Mouse (Mus musculus) limb, embryonic 12.5 days (tissue): ENCODE data around the gene Nabp1. TPM values are rescaled to one million over a fixed set of nuclear protein-coding genes. Genes with fewer than 3 reads are reported as not detected.
"Not testable (repeated sequence)": the region's sequence is repeated elsewhere in the genome, so short reads cannot be mapped to it uniquely, and the experiment has no call there.

Experiments
- ATAC-seq: fragments of 200-750 bp; cut with Nextera tagmentation; 2 replicates; pipeline ENCODE4 v1.8.0; 2017; ENCODE audit warnings: low read depth, moderate TSS enrichment; ENCODE audit not compliant: insufficient number of reproducible peaks, insufficient read depth, low FRiP score, low TSS enrichment
- H3K27ac ChIP-seq: fragments of 300-500 bp; sonication (generic); 2 replicates; pipeline ENCODE4 v1.5.1; 2016; ENCODE audit warnings: mild to moderate bottlenecking, moderate library complexity
- H3K27me3 ChIP-seq: fragments of 300-500 bp; sonication (generic); 2 replicates; pipeline ENCODE4 v1.6.1; 2016; ENCODE audit warnings: mild to moderate bottlenecking, moderate library complexity
- H3K36me3 ChIP-seq: fragments of 300-500 bp; sonication (generic); 2 replicates; pipeline ENCODE4 v1.6.1; 2016; ENCODE audit warnings: mild to moderate bottlenecking, moderate library complexity
- H3K4me1 ChIP-seq: fragments of 300-500 bp; sonication (generic); replicated peaks from 2 replicates; pipeline ENCODE4 v1.6.1; 2016
- H3K4me2 ChIP-seq: fragments of 300-500 bp; sonication (generic); 2 replicates; pipeline ENCODE4 v1.6.1; 2016; ENCODE audit warnings: mild to moderate bottlenecking, moderate library complexity
- H3K4me3 ChIP-seq: fragments of 300-500 bp; sonication (generic); replicated peaks from 2 replicates; pipeline ENCODE4 v1.5.1; 2016; ENCODE audit warnings: mild to moderate bottlenecking
- H3K9ac ChIP-seq: fragments of 300-500 bp; sonication (generic); replicated peaks from 2 replicates; pipeline ENCODE4 v1.6.1; 2016; ENCODE audit warnings: mild to moderate bottlenecking, moderate library complexity
- H3K9me3 ChIP-seq: fragments of 300-500 bp; sonication (generic); 2 replicates; pipeline ENCODE4 v1.6.1; 2016; ENCODE audit warnings: mild to moderate bottlenecking, moderate library complexity
- WGBS: fragments of 180-500 bp; shearing (Covaris S2); methylation state at CpG from one replicate; pipeline ENCODE4 v1.1.7; 2016; 5-methylcytosine and 5-hydroxymethylcytosine counted together
- polyA plus RNA-seq: library from polyadenylated mRNA; unstranded; fragments of >200 nt; fragmentation: Nextera tagmentation; extraction: Ambion mirVana; gene quantifications from 2 replicates; pipeline ENCODE4 v1.2.1, GENCODE M21; 2016

Gene Nabp1
- polyA plus RNA-seq, 1 experiment from 2014 or later = 6.0 TPM

DNA sequence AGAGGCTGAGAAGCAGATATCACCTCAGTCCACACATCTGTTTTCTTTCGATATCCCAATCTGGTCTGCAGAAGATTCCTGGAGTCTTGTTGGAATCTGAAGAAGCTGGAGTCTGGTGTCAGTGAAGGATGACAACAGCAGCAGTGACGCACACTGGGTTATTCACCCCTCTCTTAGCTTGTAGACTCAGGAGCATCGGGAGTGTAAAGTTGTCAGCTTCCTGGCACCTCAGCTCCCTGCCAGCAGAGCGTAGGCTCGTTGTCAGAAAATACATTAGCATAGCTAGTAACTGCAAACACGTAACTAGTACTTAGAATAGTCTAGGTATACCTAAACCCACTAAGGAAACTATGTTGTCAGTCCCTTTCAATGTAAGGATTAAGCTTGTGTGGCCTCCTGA is 20.1 kb downstream of the Nabp1 start:
- Histone ChIP-seq H3K4me1 (0 out of 2 replicates have a peak, but pooled peaks cover 4% of the 10 kb centered on the region), H3K9ac (no peak overlapping the region), H3K27ac (no peak overlapping the region), H3K4me2 (no peak overlapping the region), H3K9me3 (no peaks in the 10 kb centered on the region), H3K27me3 (no peaks in the 10 kb centered on the region), H3K36me3 (no peaks in the 10 kb centered on the region), H3K4me3 (no peak overlapping the region)
- 75% methylated on average over 6 of the region's 6 CpGs for WGBS
- no peak for ATAC-seq

DNA sequence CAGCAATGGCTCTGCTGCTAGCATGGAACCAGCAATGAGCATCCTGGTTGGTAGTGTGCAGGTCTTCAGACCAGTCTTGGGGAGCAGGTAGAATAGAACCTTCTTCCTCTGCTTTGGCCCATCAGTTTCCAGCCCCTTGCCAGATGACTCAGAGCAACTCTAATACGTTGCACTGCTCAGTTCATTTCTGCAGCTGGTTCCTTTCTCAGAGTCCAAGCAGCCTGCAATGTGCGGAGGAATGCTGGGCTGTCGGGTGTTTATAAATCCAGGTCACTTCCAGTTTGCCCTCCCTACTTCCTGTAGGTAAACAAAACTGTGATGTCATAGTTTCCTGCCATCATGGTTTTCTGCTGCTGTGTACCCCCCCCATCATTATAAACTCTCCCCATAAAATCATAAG is 21.0 kb downstream of the Nabp1 start:
- Histone ChIP-seq H3K4me1 (no peaks in the 10 kb centered on the region), H3K9ac (no peak overlapping the region), H3K9me3 (no peaks in the 10 kb centered on the region), H3K4me3 (no peak overlapping the region), H3K4me2 (no peak overlapping the region), H3K27ac (no peak overlapping the region), H3K27me3 (no peaks in the 10 kb centered on the region), H3K36me3 (no peaks in the 10 kb centered on the region)
- ATAC-seq = no peak
- 38% methylated on average over 3 of the region's 3 CpGs for WGBS

DNA sequence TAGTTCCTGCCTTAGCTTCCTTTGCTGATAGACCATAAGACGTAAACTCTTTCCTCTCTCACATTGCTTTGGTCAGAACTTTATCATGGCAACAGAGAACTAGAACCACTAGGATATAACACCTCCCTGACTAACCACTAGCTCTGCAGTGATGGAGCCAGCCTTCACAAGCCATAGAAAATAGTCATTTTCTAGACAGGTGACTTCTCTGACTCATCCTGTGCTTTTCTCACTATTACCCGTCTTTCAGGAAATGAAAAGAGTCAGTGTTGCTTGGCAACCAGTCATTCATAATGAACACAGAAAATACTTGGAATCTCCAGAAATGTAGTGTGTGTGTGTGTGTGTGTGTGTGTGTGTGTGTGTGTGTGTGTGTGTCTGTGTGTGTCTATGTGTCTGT is 29.4 kb downstream of the Nabp1 start:
- Histone ChIP-seq H3K9me3 (no peaks in the 10 kb centered on the region), H3K36me3 (no peaks in the 10 kb centered on the region), H3K27ac (no peak overlapping the region), H3K4me2 (no peak overlapping the region), H3K27me3 (no peaks in the 10 kb centered on the region), H3K4me3 (no peak overlapping the region), H3K9ac (no peak overlapping the region), H3K4me1 (peaks cover 7% of the 10 kb centered on the region; the same call in 1 of the 2 replicates)
- ATAC-seq = no peak
- WGBS = 67% methylated on average over 2 of the region's 2 CpGs

DNA sequence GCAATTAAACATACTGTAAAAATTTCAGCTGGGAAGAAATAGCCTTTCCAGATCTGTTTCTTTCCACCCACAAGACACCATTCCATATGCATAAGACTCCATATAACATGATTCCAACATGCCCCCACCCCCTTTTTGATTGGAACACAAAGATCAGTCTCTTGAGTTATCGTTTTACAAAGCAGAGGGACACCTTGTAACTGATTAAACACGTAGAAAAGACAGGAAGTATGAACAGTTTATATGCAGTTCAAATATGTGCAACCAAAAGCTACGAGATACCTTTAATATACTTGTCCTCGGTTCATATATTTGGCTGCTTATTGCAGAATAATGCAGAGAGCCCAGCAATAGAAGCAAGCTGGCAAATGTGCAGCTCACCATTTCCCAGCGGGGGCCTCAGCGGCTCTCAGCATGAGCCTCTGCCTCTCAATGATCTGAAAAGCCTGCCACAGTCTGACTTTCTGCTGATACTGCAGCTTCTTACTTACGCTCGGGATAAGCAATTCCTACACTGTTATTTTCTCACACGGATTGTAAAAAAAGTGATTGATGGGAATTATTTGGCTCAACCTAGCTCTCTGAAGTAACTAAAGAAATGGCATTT is 32.3 kb downstream of the Nabp1 start:
- ATAC-seq = 0 out of 2 replicates have a peak, but pooled peaks have one; percentile 42
- Histone ChIP-seq H3K4me1 (peaks cover 7% of the 10 kb centered on the region; the same call in 1 of the 2 replicates), H3K36me3 (no peaks in the 10 kb centered on the region), H3K9ac (no peak overlapping the region), H3K9me3 (no peaks in the 10 kb centered on the region), H3K4me2 (no peak overlapping the region; the same call in 1 of the 2 replicates), H3K4me3 (no peak overlapping the region), H3K27me3 (no peaks in the 10 kb centered on the region), H3K27ac (no peak overlapping the region)
- WGBS = 35% methylated on average over 9 of the region's 9 CpGs

- H3K9ac ChIP-seq = no peak overlapping the region
- H3K4me3 ChIP-seq = no peak overlapping the region
- H3K36me3 ChIP-seq = no peaks in the 10 kb centered on the region
- H3K4me2 ChIP-seq = no peak overlapping the region
- H3K4me1 ChIP-seq = peaks cover 7% of the 10 kb centered on the region; the same call in 1 of the 2 replicates
- no peak for ATAC-seq
- WGBS = 79% methylated on average over 5 of the region's 5 CpGs
- H3K27ac ChIP-seq = no peak overlapping the region
- no peaks in the 10 kb centered on the region for H3K9me3 ChIP-seq
- H3K27me3 ChIP-seq = no peaks in the 10 kb centered on the region
These were observed 32.9 kb downstream of the Nabp1 start for GRCm38 (mm10) chr1:51445161-51445853.

- Histone ChIP-seq H3K36me3 (no peaks in the 10 kb centered on the region), H3K9me3 (no peaks in the 10 kb centered on the region), H3K9ac (no peak overlapping the region), H3K4me2 (no peak overlapping the region), H3K4me1 (no peaks in the 10 kb centered on the region), H3K27me3 (no peaks in the 10 kb centered on the region), H3K27ac (no peak overlapping the region), H3K4me3 (no peak overlapping the region)
- ATAC-seq = no peak
- 9% methylated on average over 1 of the region's 1 CpGs for WGBS
These were observed 48.5 kb downstream of the Nabp1 start for GRCm38 (mm10) chr1:51429775-51430174.

DNA sequence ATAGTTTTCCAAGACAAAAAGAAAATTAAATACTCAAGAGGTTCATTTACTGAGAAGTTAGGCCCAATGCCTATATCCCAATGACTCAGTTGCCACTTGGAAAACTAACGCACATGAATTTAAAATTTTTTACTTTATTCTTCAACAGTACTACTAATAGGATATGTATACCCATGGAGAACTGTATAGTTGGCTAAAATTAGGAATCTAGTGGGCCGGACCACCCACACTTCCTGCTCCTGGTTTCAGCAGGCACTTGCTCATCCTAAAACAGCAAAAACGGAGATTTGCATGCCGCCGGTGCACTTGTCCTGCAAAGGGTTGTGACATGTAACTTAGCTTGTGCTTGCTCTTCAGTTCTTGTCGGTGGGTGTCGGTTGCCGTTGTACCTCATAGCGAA is 51.9 kb downstream of the Nabp1 start:
- H3K9ac ChIP-seq = no peak overlapping the region
- H3K4me2 ChIP-seq = no peak overlapping the region
- H3K4me1 ChIP-seq = no peaks in the 10 kb centered on the region
- H3K36me3 ChIP-seq = no peaks in the 10 kb centered on the region
- H3K4me3 ChIP-seq = no peak overlapping the region
- no peaks in the 10 kb centered on the region for H3K27me3 ChIP-seq
- H3K9me3 ChIP-seq = no peaks in the 10 kb centered on the region
- no peak overlapping the region for H3K27ac ChIP-seq
- no peak for ATAC-seq
- WGBS = 95% methylated on average over 9 of the region's 9 CpGs

- H3K27ac ChIP-seq, H3K36me3 ChIP-seq, H3K4me1 ChIP-seq, ATAC-seq, H3K9me3 ChIP-seq, H3K4me2 ChIP-seq, H3K4me3 ChIP-seq, H3K27me3 ChIP-seq, H3K9ac ChIP-seq: not testable (repeated sequence)
- 76% methylated on average over 8 of the region's 8 CpGs for WGBS
These were observed 57.2 kb downstream of the Nabp1 start for GRCm38 (mm10) chr1:51421029-51421428.

- H3K4me1 ChIP-seq = no peaks in the 10 kb centered on the region
- H3K4me2 ChIP-seq = no peak overlapping the region
- H3K4me3 ChIP-seq = no peak overlapping the region
- H3K27ac ChIP-seq = no peak overlapping the region
- no peaks in the 10 kb centered on the region for H3K27me3 ChIP-seq
- WGBS = 73% methylated on average over 5 of the region's 5 CpGs
- no peak overlapping the region for H3K9ac ChIP-seq
- no peaks in the 10 kb centered on the region for H3K9me3 ChIP-seq
- no peaks in the 10 kb centered on the region for H3K36me3 ChIP-seq
- no peak for ATAC-seq
These were observed 59.5 kb downstream of the Nabp1 start for GRCm38 (mm10) chr1:51418753-51419152.

Other genes starting within 250 kb of the Nabp1 start
- 6.3 and 8.2 TPM in 2 replicates for gene Cavin2, start 189.3 kb downstream of the Nabp1 start, polyA plus RNA-seq